Mouse (Mus musculus): ENCODE data around the gene Actr6. TPM values are rescaled to one million over a fixed set of nuclear protein-coding genes. Genes with fewer than 3 reads are reported as not detected.
"Not testable (repeated sequence)": the region's sequence is repeated elsewhere in the genome, so short reads cannot be mapped to it uniquely, and the experiment has no call there.

Actr6 gene
- total RNA-seq, 1 experiment from 2014 or later: 18.0 TPM

GRCm38 (mm10) chr10:89740995-89741394 is 8.9 kb upstream of the Actr6 start:
- peak; percentile 64 for ATAC-seq (replicated peaks; ENCODE audit: insufficient number of reproducible peaks, low FRiP score, low TSS enrichment, poor library complexity, severe bottlenecking)

DNA sequence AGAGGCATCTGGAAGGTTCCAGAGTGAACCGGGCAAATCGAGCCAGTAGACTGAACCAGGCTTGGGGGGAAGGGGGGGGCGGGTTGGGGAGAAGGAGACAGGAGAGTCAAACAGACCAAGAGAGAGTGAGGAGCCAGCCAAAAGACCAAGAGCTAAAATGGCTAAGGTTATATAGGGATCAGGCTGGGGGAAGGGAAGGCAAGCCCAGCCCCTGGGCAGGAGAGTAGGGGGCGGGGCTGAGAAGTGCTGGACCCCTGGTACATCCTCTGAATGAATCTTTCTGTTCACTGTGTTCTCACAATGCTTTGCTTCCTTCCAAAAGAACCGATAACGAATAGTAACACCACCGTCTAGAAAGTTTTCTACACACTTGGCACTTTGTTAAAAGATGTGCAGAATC is 7.6 kb upstream of the Actr6 start:
- ATAC-seq (replicated peaks; ENCODE audit: insufficient number of reproducible peaks, low FRiP score, low TSS enrichment, poor library complexity, severe bottlenecking): no peak

GRCm38 (mm10) chr10:89738395-89738794 is 6.3 kb upstream of the Actr6 start:
- no peak for ATAC-seq (replicated peaks; ENCODE audit: insufficient number of reproducible peaks, low FRiP score, low TSS enrichment, poor library complexity, severe bottlenecking)

- ATAC-seq (replicated peaks; ENCODE audit: insufficient number of reproducible peaks, low FRiP score, low TSS enrichment, poor library complexity, severe bottlenecking): no peak
These were observed 5.8 kb upstream of the Actr6 start for GRCm38 (mm10) chr10:89737887-89738286.

GRCm38 (mm10) chr10:89737092-89737491 is 5.0 kb upstream of the Actr6 start:
- no peak for ATAC-seq (replicated peaks; ENCODE audit: insufficient number of reproducible peaks, low FRiP score, low TSS enrichment, poor library complexity, severe bottlenecking)

- ATAC-seq (replicated peaks; ENCODE audit: insufficient number of reproducible peaks, low FRiP score, low TSS enrichment, poor library complexity, severe bottlenecking): no peak
These were observed 754 bp downstream of the Actr6 start for GRCm38 (mm10) chr10:89731341-89731740.

GRCm38 (mm10) chr10:89730386-89730785 is 1.7 kb downstream of the Actr6 start:
- no peak for ATAC-seq (replicated peaks; ENCODE audit: insufficient number of reproducible peaks, low FRiP score, low TSS enrichment, poor library complexity, severe bottlenecking)

- ATAC-seq (replicated peaks; ENCODE audit: insufficient number of reproducible peaks, low FRiP score, low TSS enrichment, poor library complexity, severe bottlenecking): no peak
These were observed 9.6 kb downstream of the Actr6 start for GRCm38 (mm10) chr10:89722247-89723195.

DNA sequence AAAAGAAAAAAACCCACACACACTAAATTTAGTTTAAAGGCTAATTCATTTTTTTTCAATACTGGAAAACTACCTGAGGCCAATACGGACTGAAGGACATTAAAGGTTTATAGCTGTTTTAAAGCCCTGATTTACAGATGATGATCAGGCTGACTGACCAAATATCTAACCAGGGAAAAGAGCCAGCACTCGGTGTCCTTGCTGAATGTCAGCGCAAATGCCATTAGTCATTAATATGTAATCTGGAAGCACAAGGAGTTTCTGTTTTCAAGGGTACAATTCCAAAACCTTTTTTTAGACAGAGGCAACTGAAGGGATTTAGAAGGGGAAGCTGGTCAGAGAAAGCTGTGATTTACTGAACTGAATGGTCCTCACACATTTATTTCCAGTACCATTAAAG is 11.3 kb downstream of the Actr6 start:
- ATAC-seq (replicated peaks; ENCODE audit: insufficient number of reproducible peaks, low FRiP score, low TSS enrichment, poor library complexity, severe bottlenecking): no peak

DNA sequence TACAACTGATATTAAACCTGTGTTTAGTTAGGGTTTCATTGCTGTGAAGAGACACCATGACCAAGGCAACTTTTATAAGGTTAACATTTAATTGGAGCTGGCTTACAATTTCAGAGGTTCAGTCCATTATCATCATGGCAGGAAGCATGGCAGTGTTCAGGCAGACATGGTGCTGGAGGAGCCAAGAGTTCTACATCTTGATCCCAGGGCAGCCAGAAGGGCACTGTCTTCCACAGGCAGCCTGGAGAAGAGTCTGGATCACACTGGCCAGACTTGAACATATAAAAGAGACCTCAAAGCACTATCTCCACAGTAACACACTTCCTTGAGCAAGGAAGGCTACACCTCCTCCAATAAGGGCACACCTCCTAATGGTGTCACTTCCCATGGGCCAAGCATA is 11.8 kb downstream of the Actr6 start:
- ATAC-seq (replicated peaks; ENCODE audit: insufficient number of reproducible peaks, low FRiP score, low TSS enrichment, poor library complexity, severe bottlenecking): no peak

GRCm38 (mm10) chr10:89714910-89715309 is 17.2 kb downstream of the Actr6 start:
- ATAC-seq (replicated peaks; ENCODE audit: insufficient number of reproducible peaks, low FRiP score, low TSS enrichment, poor library complexity, severe bottlenecking): no peak

- no peak for ATAC-seq (replicated peaks; ENCODE audit: insufficient number of reproducible peaks, low FRiP score, low TSS enrichment, poor library complexity, severe bottlenecking)
These were observed 23.4 kb downstream of the Actr6 start for GRCm38 (mm10) chr10:89708720-89709119.

GRCm38 (mm10) chr10:89707397-89707796 is 24.7 kb downstream of the Actr6 start:
- no peak for ATAC-seq (replicated peaks; ENCODE audit: insufficient number of reproducible peaks, low FRiP score, low TSS enrichment, poor library complexity, severe bottlenecking)

DNA sequence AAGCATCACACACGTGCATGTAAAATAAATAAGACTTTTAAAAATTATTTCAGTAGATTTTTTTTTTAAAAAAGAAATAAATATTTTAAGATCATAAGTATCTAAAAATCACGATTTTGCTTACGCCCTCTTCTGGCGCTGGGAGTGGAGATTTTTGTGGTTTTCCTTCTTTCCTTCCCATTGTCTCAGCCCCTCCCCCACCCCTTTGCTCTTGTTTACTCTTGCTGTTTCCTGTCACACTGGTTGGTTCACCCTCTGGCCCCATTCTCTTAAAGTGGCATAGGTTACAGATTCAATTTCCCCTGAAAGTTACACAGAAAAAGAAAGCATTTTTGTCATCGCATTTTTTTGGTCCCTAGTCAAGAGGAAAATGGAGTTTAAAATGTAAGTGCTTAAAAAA is 29.1 kb downstream of the Actr6 start:
- ATAC-seq (replicated peaks; ENCODE audit: insufficient number of reproducible peaks, low FRiP score, low TSS enrichment, poor library complexity, severe bottlenecking): no peak

DNA sequence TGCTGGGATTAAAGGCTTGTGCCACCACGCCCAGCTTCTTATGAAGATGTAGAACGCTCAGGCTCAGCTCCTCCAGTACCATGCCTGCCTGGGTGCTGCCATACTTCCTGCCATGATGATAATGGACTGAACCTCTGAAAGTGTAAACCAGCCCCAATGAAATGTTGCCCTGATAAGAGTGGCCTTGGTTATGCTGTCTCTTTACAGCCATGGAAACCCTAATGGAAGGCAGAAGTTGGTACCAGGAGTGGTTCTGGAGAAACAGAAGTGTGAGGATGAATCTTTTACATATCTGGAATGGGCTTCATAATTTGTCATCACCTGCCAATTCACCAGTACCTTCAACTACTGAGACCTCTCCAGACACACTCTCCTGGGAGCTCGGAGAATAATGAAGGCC is 34.1 kb downstream of the Actr6 start:
- ATAC-seq (replicated peaks; ENCODE audit: insufficient number of reproducible peaks, low FRiP score, low TSS enrichment, poor library complexity, severe bottlenecking): no peak

DNA sequence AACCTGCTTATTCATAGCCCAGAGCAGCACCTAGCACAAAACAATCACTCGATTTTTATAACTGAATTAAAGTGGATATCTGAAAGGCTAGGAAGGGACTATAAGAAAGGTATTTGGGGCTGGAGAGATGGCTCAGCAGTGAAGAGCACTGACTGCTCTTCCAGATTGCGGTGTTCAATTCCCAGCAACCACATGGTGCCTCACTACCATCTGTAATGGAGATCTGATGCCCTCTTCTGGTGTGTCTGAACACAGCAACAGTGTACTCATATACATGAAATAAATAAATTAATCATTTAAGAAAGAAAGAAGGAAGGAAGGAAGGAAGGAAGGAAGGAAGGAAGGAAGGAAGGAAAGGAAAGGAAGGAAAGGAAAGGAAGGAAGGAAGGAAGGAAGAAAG is 35.8 kb downstream of the Actr6 start:
- ATAC-seq (replicated peaks; ENCODE audit: insufficient number of reproducible peaks, low FRiP score, low TSS enrichment, poor library complexity, severe bottlenecking): not testable (repeated sequence)

- no peak for ATAC-seq (replicated peaks; ENCODE audit: insufficient number of reproducible peaks, low FRiP score, low TSS enrichment, poor library complexity, severe bottlenecking)
These were observed 36.7 kb downstream of the Actr6 start for GRCm38 (mm10) chr10:89695194-89695911.

DNA sequence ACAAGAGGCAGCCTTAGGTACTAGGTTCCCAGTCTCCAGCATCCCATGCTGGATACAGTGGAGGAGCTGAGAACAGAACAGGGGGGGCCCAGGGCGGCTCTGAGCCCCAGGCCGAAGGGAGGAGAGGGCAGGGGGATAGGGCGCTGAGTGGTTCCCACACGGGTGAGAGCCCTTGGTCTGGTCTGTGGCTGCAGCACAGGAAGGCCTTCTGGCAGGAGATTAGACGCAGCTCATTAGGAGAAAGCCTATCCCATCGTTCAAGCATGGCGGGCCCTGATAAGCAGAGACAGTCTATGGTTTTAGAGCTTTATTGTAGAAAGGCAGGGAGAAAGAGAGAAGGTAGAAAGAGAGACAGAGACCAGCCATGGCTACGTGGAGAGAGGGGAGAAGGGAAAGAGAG is 42.1 kb downstream of the Actr6 start:
- ATAC-seq (replicated peaks; ENCODE audit: insufficient number of reproducible peaks, low FRiP score, low TSS enrichment, poor library complexity, severe bottlenecking): no peak

GRCm38 (mm10) chr10:89687455-89687854 is 44.6 kb downstream of the Actr6 start:
- no peak for ATAC-seq (replicated peaks; ENCODE audit: insufficient number of reproducible peaks, low FRiP score, low TSS enrichment, poor library complexity, severe bottlenecking)

All from monocyte, adult 5-6 weeks (primary cell).